Mouse (Mus musculus) megakaryocyte, embryonic 14.5 days (primary cell): ENCODE measurements around the gene Atp6v1a.

Source experiments
- FLI1 ChIP-seq: IDR thresholded peaks from 2 replicates; pipeline ENCODE4 v1.6.1; 2012; ENCODE audit warnings: low read length, inconsistent platforms, mixed read lengths
- GATA1 ChIP-seq: IDR thresholded peaks from 3 replicates; pipeline ENCODE4 v1.6.1; 2012; ENCODE audit warnings: mixed read lengths, low read length, inconsistent platforms, borderline replicate concordance

GRCm38 (mm10) chr16:44173966-44174530, 34.5 kb upstream of the Atp6v1a start:
- TF ChIP-seq GATA1 (no peak), FLI1 (no peak)
